Mouse (Mus musculus) gastrocnemius, adult 2 months (tissue): Measurements from ENCODE around the gene Srms. TPM values are rescaled to one million over a fixed set of nuclear protein-coding genes. Genes with fewer than 3 reads are reported as not detected.
A peak's percentile ranks its signal among the peaks of the same experiment; 100 is the strongest.

Source experiments
- DNase-seq: peaks from one replicate; pipeline ENCODE4 v3.0.0; 2022
- H3K27ac ChIP-seq: fragments of 200-600 bp; 2 replicates; pipeline ENCODE4 v1.8.1; 2022; ENCODE audit warnings: mild to moderate bottlenecking
- H3K4me3 ChIP-seq: fragments of 200-600 bp; 2 replicates; pipeline ENCODE4 v1.8.1; 2022; ENCODE audit warnings: mild to moderate bottlenecking, moderate library complexity
- CTCF ChIP-seq: fragments of 200-600 bp; IDR thresholded peaks from 2 replicates; pipeline ENCODE4 v1.8.1; 2022; ENCODE audit warnings: antibody characterized with exemption, mild to moderate bottlenecking, moderate library complexity
- intact Hi-C: fragments of 180-260 bp; cut with DNase I; formaldehyde crosslinking; loops from one replicate; pipeline ENCODE4 v1.15.1; 2025
- long read RNA-seq, 2 experiments: library from polyadenylated mRNA; stranded (forward); transcript quantifications; one replicate each; pipeline ENCODE4 v2.0.0; 2021
- total RNA-seq, 2 experiments: library from RNA; stranded (reverse); gene quantifications; 2 replicates each; pipeline ENCODE4 v1.2.3; 2021

Gene Srms
- total RNA-seq, result under 1 TPM; 0.17 to 0.28 TPM
- long read RNA-seq, experiment 1, result 0 reads
- long read RNA-seq, experiment 2, result 0 reads

DNA sequence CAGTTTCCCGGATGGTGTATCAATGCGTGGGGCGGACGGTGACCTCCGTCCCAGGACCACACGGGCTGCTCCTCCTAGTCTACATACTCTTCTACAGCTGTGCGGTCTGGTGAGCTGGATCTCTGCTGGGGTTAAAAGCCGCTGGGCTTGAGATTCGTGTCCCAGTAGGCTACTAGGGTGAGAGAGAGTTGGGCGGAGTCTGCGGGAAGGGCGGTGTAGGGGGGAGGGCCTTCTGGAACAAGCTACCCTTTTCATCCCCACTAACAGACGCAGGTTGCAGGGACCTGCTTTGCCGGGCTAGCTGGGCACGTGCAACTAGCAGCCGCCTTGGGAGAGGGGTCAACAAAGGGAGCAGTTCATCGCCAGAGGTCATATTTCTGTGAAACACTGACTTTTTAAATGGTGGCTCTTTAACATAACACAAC lies at the start of gene Srms:
Srms (minus strand) TSS at position 165 of the 425 bp plus-strand sequence.
- TF ChIP-seq CTCF, result no peak
- intact Hi-C loops, result no loop called here
- Histone ChIP-seq H3K4me3 (peak within 1 kb of the TSS; percentile 69), H3K27ac (peak within 1 kb of the TSS; percentile 65)
- peak; percentile 41 for DNase-seq

DNA sequence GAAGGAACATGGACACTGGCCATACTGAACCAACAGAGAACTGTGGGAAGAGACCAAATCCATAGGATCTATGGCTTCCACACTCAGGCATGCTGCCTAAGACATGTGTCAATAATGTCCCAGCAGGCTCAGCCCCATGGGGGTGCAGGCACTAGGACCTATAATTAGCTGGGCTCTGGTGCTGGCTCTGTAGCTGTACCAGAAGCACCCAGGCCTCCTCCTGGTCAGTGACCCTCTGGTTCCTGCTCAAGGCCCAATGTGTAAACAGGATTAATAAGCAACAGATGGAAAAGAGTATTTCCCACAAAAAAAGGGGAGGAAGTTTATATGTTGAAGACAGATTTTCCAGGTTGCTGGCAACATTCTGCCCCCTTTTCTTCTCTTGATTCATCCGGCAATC lies 40.3 kb upstream of the Srms start:
- Histone ChIP-seq H3K27ac (no peak overlapping the region), H3K4me3 (no peak overlapping the region)
- TF ChIP-seq CTCF, result no peak
- DNase-seq, result no peak
- intact Hi-C loops, result no loop called here

DNA sequence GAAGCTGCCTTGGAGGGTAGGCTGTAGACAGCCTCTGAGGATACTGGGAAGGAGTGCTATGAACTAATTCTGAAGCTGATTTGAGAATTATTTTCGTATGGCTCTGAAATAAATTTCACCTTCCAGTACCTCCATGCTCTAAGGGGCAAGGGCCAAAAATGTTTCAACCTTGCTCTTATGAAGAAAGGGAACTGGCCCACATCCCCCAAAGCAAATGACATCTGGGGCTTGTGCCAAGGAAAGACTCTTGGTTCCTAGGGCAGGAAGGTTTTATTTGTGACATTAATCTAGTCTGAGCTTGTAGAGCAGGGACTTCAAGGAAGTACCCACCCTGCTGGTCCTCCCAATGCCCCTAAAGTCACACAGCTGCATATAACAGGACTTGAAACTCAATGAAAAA lies 38.9 kb upstream of the Srms start:
- TF ChIP-seq CTCF, result no peak

DNA sequence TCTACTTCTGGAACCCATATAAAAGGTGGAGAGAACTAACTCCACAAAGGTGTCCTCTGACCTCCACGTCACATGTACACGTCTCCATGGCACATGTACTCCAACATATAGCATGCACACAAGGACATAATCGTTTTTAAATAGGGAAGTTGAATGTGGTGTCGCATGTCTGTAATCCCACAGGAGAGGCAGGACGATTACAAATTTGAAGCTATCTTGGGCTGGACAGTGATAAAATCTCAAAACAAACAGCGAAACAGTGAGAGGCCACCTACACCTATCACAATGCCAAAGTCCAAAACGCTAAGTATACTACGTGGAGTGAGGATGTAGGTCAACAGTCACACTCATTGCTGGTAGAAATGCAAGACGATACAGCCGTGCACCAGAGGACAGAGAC lies 36.2 kb upstream of the Srms start:
- no peak for DNase-seq
- Histone ChIP-seq H3K4me3 (no peak overlapping the region), H3K27ac (no peak overlapping the region)
- intact Hi-C loops, result loop anchor here (10.0 kb wide), 1 partner anchor 64 kb away; the partner anchor contains the start of gene Ppdpf
- TF ChIP-seq CTCF, result no peak

More for the DNA sequence above, 38.9 kb upstream of the Srms start:
- intact Hi-C loops, result no loop called here
- H3K4me3 ChIP-seq, result no peak overlapping the region
- no peak for DNase-seq
- no peak overlapping the region for H3K27ac ChIP-seq

DNA sequence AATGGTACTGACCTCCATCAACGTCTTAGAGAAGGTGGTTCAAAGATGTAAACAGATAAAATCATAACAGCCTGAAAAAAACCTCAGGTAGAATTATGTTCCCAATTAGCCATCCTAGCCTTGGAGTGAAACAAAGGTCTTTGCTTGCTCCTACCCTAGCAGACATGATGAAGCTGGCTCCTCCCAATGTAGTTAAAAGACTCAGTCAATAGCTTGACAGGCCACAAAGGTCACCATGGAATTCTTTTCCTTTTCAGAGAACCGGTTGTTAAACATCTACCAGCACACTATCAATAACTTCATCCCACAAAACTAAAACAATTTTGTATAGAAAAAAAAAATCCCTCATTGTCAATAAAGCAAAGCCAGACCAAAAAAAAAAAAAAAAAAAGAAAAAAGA lies 32.0 kb upstream of the Srms start:
- H3K4me3 ChIP-seq, result no peak overlapping the region
- intact Hi-C loops, result loop anchor here (10.0 kb wide), 1 partner anchor 60 kb away; the partner anchor contains the start of gene Ppdpf
- H3K27ac ChIP-seq, result no peak overlapping the region
- TF ChIP-seq CTCF, result no peak
- DNase-seq, result no peak

DNA sequence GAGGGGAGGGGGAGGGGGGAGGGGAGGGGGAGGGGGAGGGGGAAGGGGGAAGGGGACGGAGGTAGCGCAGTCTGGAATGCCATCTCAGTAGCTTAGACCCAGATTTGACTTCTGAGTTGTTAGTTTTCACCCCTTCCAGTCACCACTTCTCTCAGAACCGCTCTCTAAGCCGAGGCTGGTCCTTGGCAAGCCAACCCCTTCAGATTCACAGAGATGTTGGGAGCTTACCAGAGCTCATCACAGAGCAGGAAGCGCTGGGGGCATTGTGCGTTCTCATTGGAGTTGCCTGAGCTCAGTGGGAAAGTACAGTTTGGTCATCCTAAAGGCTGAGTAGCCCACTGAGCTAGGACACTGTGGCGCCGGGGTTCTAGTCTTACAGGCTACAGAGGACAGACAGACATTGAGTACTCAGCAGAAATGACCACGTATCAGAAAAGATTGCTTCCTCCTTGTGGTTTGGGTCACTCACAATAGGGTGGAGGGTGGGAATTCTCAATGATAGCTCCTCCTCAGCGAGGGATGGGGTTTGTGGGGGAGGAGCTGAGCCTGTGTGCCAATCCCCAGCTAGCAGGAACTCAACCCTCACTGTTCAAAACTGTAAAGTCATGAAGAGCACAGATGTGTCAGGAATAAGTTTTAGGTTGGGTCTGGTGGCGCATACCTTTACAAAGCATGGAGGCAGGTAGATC lies 30.9 kb upstream of the Srms start:
- H3K27ac ChIP-seq, result peak overlapping the region; percentile 66
- TF ChIP-seq CTCF, result no peak
- intact Hi-C loops, result loop anchor here (10.0 kb wide), 1 partner anchor 59 kb away; the partner anchor contains the start of gene Ppdpf
- peak overlapping the region; percentile 51 for H3K4me3 ChIP-seq
- DNase-seq, result peak; percentile 62

DNA sequence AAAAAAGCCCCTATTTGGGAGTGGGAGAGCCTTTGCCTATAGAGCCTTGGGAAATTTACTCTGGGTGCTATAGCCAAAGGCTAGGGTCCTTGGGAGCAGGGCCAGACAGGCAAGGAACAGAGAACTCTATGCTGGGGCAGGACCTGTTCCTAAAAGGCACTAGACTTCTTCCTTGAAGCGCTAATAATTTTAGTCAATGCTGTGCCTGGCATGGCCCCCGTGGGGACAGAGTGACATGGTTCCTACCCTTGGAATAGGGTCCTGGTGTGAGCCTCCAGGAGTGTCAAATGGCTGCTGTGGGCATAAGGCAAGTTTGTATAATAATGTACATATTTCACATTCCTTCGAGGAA lies 29.3 kb upstream of the Srms start:
- Histone ChIP-seq H3K27ac (peak overlapping the region; percentile 91), H3K4me3 (peak overlapping the region; percentile 76)
- no peak for DNase-seq
- no peak for TF ChIP-seq CTCF
- intact Hi-C loops, result loop anchor here (10.0 kb wide), 1 partner anchor 57 kb away; the partner anchor contains the start of gene Ppdpf

DNA sequence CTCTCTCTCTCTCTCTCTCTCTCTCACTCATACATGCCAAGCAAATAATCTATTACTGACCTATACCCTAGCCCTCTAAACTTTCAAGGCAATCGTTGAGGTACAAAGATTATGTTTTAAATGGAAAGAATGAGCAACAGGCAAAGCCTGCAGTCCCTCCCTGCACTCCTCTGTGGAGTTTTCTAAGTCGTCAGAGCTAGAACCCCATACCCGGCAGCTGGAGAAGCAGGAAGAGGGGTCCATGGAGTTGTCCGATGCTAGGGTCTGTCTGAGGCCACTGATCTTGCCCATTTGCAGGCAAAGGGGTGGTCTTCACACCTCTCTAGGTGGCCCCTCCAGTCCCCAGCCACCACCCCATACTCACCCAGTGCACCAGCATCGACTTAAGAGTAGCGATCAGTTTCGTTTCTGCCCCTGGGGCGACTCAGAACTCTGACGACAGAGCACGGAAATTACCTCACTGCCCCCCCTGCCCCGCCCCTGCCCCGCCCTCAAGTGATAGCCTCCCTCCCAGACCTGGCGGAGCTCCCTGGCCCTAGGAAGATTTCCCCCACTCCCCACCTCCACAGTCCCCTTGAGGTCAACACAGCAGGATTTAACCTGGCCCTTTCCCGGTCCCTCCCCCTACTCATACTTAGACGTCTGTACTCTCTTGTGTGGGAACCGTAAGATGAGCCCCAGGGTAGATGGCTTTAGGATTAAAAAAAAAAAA lies 28.8 kb upstream of the Srms start, which contains the start of gene Helz2:
Helz2 (minus strand) TSS at position 426 of the 712 bp plus-strand sequence.
- H3K4me3 ChIP-seq, result peak within 1 kb of the TSS; percentile 76
- TF ChIP-seq CTCF, result no peak
- H3K27ac ChIP-seq, result peak within 1 kb of the TSS; percentile 91
- DNase-seq, result peak; percentile 65
- intact Hi-C loops, result loop anchor here (10.0 kb wide), 1 partner anchor 57 kb away; the partner anchor contains the start of gene Ppdpf

DNA sequence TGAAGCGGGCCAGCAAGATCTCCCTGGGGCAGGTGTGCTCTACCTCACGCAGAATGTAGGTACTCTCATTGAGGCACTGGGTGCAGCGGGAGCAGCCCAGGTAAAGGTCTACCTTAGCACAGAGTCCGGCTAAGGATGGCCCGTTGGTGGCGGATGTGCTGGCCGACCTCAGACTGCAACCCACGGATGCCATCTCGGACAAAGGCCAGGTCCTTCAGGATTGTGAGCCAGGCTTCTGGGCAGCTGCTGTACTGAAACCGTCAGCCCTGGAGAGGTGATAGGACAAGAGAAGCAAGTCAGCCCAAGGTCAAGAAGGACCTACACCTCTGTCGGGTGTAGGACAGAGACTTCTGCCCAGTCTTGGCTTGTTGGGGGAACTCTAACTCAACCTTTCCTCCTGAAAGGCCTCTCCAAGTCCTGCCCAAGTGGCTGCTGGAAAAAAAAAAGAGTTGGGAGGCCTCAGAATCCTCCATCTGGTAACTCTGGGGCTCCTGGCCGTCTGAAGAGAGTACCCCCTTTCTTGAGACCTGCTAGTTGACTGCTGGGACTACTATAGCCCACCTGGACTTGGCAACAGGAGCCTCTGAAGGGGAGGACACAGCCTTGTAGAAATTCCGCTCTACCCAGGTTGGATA lies 27.9 kb upstream of the Srms start:
- peak overlapping the region; percentile 76 for H3K4me3 ChIP-seq
- intact Hi-C loops, result loop anchor here (10.0 kb wide), 1 partner anchor 56 kb away; the partner anchor contains the start of gene Ppdpf
- DNase-seq, result no peak
- peak overlapping the region; percentile 91 for H3K27ac ChIP-seq
- TF ChIP-seq CTCF, result no peak

DNA sequence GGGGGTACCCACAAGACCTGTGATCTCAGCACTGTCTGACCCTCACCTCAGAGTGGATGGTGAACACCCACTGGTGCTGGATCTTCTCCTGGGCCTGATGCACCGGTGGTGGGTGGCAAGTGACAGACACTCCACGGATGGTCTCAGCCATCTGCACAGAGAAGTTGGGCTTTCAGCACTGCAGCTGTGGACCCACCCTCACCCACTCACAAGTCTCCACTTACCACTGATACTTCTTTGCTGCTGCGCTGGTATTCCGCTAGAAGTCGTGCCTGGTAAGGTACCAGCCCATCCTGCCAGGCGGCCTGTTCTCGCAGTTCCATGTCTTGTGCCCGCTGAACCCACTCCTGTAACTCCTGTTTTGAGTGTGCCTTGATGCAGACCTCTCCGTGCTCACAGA lies 26.3 kb upstream of the Srms start:
- Histone ChIP-seq H3K27ac (no peak overlapping the region), H3K4me3 (peak overlapping the region; percentile 76)
- no peak for TF ChIP-seq CTCF
- no peak for DNase-seq
- intact Hi-C loops, result no loop called here

DNA sequence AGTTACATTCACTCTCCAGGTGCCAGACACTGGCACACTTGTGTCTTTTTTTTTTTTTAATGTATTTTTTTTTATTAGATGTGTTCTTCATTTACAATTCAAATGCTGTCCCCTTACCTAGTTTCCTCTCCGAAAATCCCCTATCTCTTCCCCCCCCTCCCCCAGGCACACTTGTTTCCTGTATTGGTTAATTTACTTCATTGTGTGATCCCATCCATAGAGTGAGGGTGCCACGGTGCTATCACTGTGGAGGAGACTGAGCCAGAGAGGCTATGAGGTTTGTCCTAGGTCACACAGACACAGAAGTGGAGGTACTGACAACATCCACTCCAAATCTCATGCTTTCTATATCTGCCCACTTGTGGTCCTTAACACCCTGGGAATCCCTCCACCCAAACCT lies 25.9 kb upstream of the Srms start:
- intact Hi-C loops, result no loop called here
- H3K4me3 ChIP-seq, result peak overlapping the region; percentile 76
- no peak for DNase-seq
- TF ChIP-seq CTCF, result no peak
- H3K27ac ChIP-seq, result no peak overlapping the region

DNA sequence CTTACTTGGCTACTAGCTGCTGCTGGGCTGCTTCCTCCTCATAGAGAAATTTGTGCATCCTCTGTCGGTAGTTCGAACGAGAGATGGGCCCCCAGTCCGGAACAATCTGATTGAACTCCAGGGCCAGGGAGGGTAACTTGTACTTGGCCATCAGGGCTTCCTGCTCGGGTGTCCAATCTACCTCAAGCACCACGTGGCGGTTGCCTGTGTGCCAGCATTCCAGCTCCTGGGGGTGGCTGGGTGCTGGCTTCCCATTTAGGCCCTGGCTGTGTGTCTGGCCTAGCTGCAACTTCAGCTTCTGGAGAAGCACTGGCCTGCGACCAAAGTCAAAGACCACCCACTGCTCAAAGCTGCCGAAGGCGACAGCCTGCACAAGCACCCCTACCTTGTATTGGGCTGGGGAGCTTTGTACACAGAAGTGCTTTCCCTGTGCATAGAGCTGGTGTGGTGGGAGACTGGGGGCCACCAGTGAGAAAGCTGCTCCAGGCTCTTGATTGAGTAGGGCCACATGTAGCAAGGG lies 25.2 kb upstream of the Srms start:
- no peak overlapping the region for H3K27ac ChIP-seq
- no peak for DNase-seq
- TF ChIP-seq CTCF, result no peak
- intact Hi-C loops, result no loop called here
- no peak overlapping the region for H3K4me3 ChIP-seq
